Mouse (Mus musculus) stomach, postnatal 0 days (tissue): ENCODE results near the gene Ccdc7a.

Experiments used
- CTCF ChIP-seq: IDR thresholded peaks from 2 replicates; pipeline ENCODE4 v1.5.1; 2016; ENCODE audit warnings: antibody characterized with exemption, low read depth, mild to moderate bottlenecking, moderate library complexity
- EP300 ChIP-seq: optimal IDR thresholded peaks from 2 replicates; pipeline ENCODE3; 2016; ENCODE audit warnings: antibody characterized with exemption

DNA sequence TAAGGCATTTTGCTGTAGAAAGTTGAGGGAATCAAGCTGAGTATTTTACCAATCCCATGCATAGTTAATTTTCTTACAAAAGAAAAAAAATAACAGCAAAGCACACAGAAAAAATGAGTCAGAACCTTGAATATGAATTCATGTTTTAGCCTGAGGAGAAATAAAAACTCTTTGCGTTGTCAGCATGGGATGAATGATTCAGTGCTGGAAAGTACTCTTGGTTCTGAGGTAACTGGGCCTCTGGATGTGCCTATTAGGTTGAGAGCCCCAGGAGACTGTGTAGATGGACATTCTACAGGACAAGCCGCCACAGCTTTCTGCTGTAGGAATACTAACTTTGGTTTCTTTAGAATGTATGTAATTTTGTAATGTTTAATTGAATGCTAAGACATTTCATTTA lies 360.5 kb downstream of the Ccdc7a start:
- TF ChIP-seq CTCF (no peak), EP300 (no peak)
